ENCODE assay signal across 9 mouse cellular contexts in genomic region chr8:93570186-93570530, GRCm38 (mm10). TPM values are rescaled to one million over a fixed set of nuclear protein-coding genes. Genes with fewer than 3 reads are reported as not detected.
DNase-seq lines count a peak whose midpoint lies in the region; TF ChIP-seq lines count a peak whose summit lies in the region.
"Had no signal": no experiment of that assay in that cellular context is flagged by ENCODE, and none has a peak within 500 bp of the region (broad histone marks: within the 10 kb centered on the region; RNA-seq: fewer than 3 reads in every experiment).

No protein-coding gene starts in this region.

- no peak for TF ChIP-seq CTCF in heart, adult 2 months (IDR thresholded peaks at IDR 0.05)

- no peaks in the 10 kb centered on the region for H3K79me2 ChIP-seq in heart, adult 2 months (replicated peaks; ENCODE audit: control insufficient read depth, insufficient read depth, low read length)

- WGBS in heart, adult 2 months: 11% methylated on average over 2 of the region's 2 CpGs

- no peak for TF ChIP-seq POLR2A in heart, adult 2 months (IDR thresholded peaks at IDR 0.05; ENCODE audit: insufficient read depth, low read depth, low read length)

- no peak overlapping the region for H3K4me3 ChIP-seq in heart, adult 2 months

- H3K9ac ChIP-seq in heart, adult 2 months (ENCODE audit: low read depth, low read length): peak overlapping the region; percentile 34; the same call in 1 of the 2 replicates

- H3K4me1 ChIP-seq in heart, adult 2 months (ENCODE audit: control insufficient read depth, insufficient read depth, low read length): peaks cover 15% of the 10 kb centered on the region

- intact Hi-C loops in heart, adult 2 months (cut with DNase I): no loop called here
- intact Hi-C loops in heart, postnatal 36 days (cut with DNase I): no loop called here
- intact Hi-C loops in left cerebral cortex, postnatal 10 days (cut with DNase I): no loop called here

- H3K27me3 ChIP-seq in heart, adult 2 months (ENCODE audit: control insufficient read depth, insufficient read depth, low read length): no peaks in the 10 kb centered on the region

- TF ChIP-seq EP300 in heart, adult 2 months (IDR thresholded peaks at IDR 0.05; ENCODE audit: insufficient read depth, low read depth, low read length): no peak

- peak overlapping the region; percentile 91 for H3K27ac ChIP-seq in heart, adult 2 months

- H3K36me3 ChIP-seq in heart, adult 2 months (ENCODE audit: control insufficient read depth, insufficient read depth, low read length): 0 out of 2 replicates have a peak, but pooled peaks cover 1% of the 10 kb centered on the region

- peak; percentile 18 to 39 for DNase-seq in heart, adult 2 months
- DNase-seq in heart, postnatal 36 days: no peak
- peak; percentile 11 to 20 for DNase-seq in urinary bladder, postnatal 4 days (ENCODE audit: low spot score in 2 of 2)
- DNase-seq in urinary bladder, postnatal 36 days (ENCODE audit: low spot score in 2 of 2): no peak
- DNase-seq in left cerebral cortex, postnatal 10 days (ENCODE audit: extremely low spot score in 1 of 2, low spot score in 2 of 2): peak; percentile 31 to 51
- no peak for DNase-seq in adrenal gland, adult (ENCODE audit: inconsistent age in 2 of 2, low spot score in 1 of 2)
- no peak for DNase-seq in testis, postnatal 14 days (ENCODE audit: low spot score)
- DNase-seq in Muller cell, postnatal 12 days (ENCODE audit: inconsistent ontology term): no peak

RNA-seq across cellular contexts. Expression of gene Ces5a, which starts 34.5 kb away (rescaled TPM):
- total RNA-seq in heart, adult 2 months (2021): not detected
- not detected in 2 replicates for polyA plus RNA-seq in heart, adult 2 months (2012; rRNA removed)
- under 1 TPM in 1 of 2 experiments, not detected in 1; 0.14 TPM for total RNA-seq in heart, postnatal 36 days (2021)
- total RNA-seq in left cerebral cortex, postnatal 10 days (2021): 1 to 10 TPM; 1.1 to 1.8 TPM
- polyA plus RNA-seq: C2C12 had no signal

Comparison
In these comparisons a context has a peak if more than half of its experiments do, and no peak if none do; other contexts are left out.
1. DNase-seq: peak in heart, adult 2 months (2 of 2), urinary bladder, postnatal 4 days (2 of 2) and left cerebral cortex, postnatal 10 days (2 of 2); none in heart, postnatal 36 days (0 of 2), urinary bladder, postnatal 36 days (0 of 2), adrenal gland, adult (0 of 2), testis, postnatal 14 days (single experiment) and Muller cell, postnatal 12 days (single experiment).